Mouse (Mus musculus) neural tube, embryonic 11.5 days (tissue): ENCODE measurements around the gene Pank1. TPM values are rescaled to one million over a fixed set of nuclear protein-coding genes. Genes with fewer than 3 reads are reported as not detected.

Experiments used
- ATAC-seq: fragments of 200-750 bp; cut with Nextera tagmentation; 2 replicates; pipeline ENCODE4 v1.8.0; 2017; ENCODE audit warnings: moderate number of reproducible peaks, mild to moderate bottlenecking, moderate TSS enrichment, moderate library complexity; ENCODE audit not compliant: insufficient read depth, low FRiP score, low TSS enrichment
- DNase-seq: peaks from one replicate; pipeline ENCODE4 v3.0.0-alpha.2; 2015; ENCODE audit warnings: low spot score
- H3K27ac ChIP-seq: fragments of 300-500 bp; sonication (generic); 2 replicates; pipeline ENCODE4 v1.5.1; 2014; ENCODE audit warnings: low read depth, mild to moderate bottlenecking, low read length
- H3K27me3 ChIP-seq: fragments of 300-500 bp; sonication (generic); 2 replicates; pipeline ENCODE4 v1.6.1; 2014; ENCODE audit warnings: mild to moderate bottlenecking, low read length, mixed read lengths; ENCODE audit not compliant: control insufficient read depth, insufficient read depth
- H3K36me3 ChIP-seq: fragments of 300-500 bp; sonication (generic); 2 replicates; pipeline ENCODE4 v1.6.1; 2014; ENCODE audit warnings: mild to moderate bottlenecking, low read length, moderate library complexity, mixed read lengths; ENCODE audit not compliant: control insufficient read depth, insufficient read depth
- H3K4me1 ChIP-seq: fragments of 300-500 bp; sonication (generic); 2 replicates; pipeline ENCODE4 v1.6.1; 2014; ENCODE audit warnings: low read length, mixed read lengths; ENCODE audit not compliant: control insufficient read depth, insufficient read depth
- H3K4me2 ChIP-seq: fragments of 300-500 bp; sonication (generic); 2 replicates; pipeline ENCODE4 v1.6.1; 2014; ENCODE audit warnings: low read depth, mild to moderate bottlenecking, moderate library complexity
- H3K4me3 ChIP-seq: fragments of 300-500 bp; sonication (generic); 2 replicates; pipeline ENCODE4 v1.5.1; 2014; ENCODE audit warnings: low read depth, low read length
- H3K9ac ChIP-seq: fragments of 300-500 bp; sonication (generic); 2 replicates; pipeline ENCODE4 v1.6.1; 2014; ENCODE audit warnings: mild to moderate bottlenecking, low read length
- H3K9me3 ChIP-seq: fragments of 300-500 bp; sonication (generic); 2 replicates; pipeline ENCODE4 v1.6.1; 2016; ENCODE audit warnings: low read length; ENCODE audit not compliant: control insufficient read depth
- WGBS: fragments of 180-500 bp; shearing (Covaris S2); extraction: QIAGEN DNeasy Blood & Tissue Kit; methylation state at CpG from one replicate; pipeline ENCODE4 v1.1.7; 2014; 5-methylcytosine and 5-hydroxymethylcytosine counted together
- polyA plus RNA-seq: library from polyadenylated mRNA; unstranded; fragments of >200 nt; fragmentation: Nextera tagmentation; extraction: Ambion mirVana; gene quantifications from 2 replicates; pipeline ENCODE4 v1.2.1, GENCODE M21; 2014

The Pank1 gene
- polyA plus RNA-seq, 1 experiment from 2014 or later: 9.4 TPM

DNA sequence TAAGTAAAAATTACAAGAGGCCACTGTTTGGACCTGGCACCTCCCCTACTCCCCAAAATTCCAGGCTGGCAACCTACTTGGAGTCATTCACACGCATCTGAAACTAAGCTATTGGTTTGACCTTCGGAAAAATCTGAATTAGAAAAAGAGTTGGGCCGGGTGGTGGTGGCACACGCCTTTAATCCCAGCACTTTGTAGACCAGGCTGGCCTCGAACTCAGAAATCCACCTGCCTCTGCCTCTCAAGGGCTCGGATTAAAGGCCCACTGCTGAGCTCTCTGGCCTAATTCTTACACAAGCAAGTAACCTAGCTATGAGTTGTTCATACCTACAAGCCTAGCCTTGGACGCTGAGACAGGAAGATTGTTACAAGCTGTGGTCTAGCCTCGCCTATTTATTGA lies 33.9 kb downstream of the Pank1 start:
- Histone ChIP-seq H3K4me3 (no peak overlapping the region), H3K4me1 (no peaks in the 10 kb centered on the region), H3K9me3 (no peaks in the 10 kb centered on the region), H3K27ac (no peak overlapping the region), H3K4me2 (no peak overlapping the region), H3K9ac (no peak overlapping the region), H3K27me3 (no peaks in the 10 kb centered on the region), H3K36me3 (no peaks in the 10 kb centered on the region)
- DNase-seq: peak; percentile 70
- 91% methylated on average over 7 of the region's 8 CpGs for WGBS
- ATAC-seq: no peak

DNA sequence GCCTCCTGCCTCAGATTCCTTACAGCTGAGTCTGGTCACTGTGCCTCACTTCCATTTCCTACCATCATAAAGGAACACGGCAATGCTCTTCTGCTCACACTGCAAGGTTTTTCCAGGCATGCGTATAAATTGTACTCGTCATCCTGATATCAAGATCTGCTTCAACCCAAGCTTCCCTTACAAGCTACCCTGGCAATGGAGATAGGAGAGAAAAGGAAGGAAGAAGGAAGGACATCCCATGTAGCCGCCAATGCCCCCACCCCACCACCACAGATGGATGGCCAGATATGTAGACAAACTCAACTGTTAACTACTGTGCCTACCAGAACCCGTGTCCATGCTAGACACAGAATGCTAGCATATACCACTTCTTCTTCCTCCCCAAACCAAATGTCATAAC lies 34.5 kb downstream of the Pank1 start:
- Histone ChIP-seq H3K4me3 (no peak overlapping the region), H3K4me2 (no peak overlapping the region), H3K4me1 (no peaks in the 10 kb centered on the region), H3K9ac (no peak overlapping the region), H3K27ac (no peak overlapping the region), H3K27me3 (no peaks in the 10 kb centered on the region), H3K36me3 (no peaks in the 10 kb centered on the region), H3K9me3 (no peaks in the 10 kb centered on the region)
- DNase-seq (no peak), ATAC-seq (no peak)
- 90% methylated on average over 5 of the region's 5 CpGs for WGBS

DNA sequence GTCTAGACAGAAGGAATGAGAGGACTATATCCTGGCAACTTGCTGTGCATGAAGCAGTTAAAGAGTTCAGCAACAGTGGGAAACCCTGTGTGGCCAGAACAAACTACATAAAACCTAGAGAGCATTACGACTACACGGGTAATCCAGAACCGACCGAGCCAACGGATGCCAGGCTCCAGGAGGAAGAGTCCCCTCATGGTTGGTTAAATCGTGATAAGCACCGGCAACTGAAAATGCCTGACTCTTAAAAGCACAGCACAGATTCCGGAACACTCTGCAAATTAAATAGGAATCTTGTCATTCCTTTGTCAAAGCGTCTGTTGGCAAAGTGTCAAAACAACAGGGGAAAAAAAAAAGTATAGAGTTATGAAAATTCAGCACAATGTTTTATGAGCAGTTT lies 35.2 kb downstream of the Pank1 start:
- Histone ChIP-seq H3K4me2 (no peak overlapping the region), H3K9me3 (no peaks in the 10 kb centered on the region), H3K27ac (no peak overlapping the region), H3K36me3 (no peaks in the 10 kb centered on the region), H3K27me3 (no peaks in the 10 kb centered on the region), H3K4me1 (no peaks in the 10 kb centered on the region), H3K9ac (no peak overlapping the region), H3K4me3 (no peak overlapping the region)
- no peak for ATAC-seq
- 84% methylated on average over 9 of the region's 9 CpGs for WGBS
- no peak for DNase-seq

DNA sequence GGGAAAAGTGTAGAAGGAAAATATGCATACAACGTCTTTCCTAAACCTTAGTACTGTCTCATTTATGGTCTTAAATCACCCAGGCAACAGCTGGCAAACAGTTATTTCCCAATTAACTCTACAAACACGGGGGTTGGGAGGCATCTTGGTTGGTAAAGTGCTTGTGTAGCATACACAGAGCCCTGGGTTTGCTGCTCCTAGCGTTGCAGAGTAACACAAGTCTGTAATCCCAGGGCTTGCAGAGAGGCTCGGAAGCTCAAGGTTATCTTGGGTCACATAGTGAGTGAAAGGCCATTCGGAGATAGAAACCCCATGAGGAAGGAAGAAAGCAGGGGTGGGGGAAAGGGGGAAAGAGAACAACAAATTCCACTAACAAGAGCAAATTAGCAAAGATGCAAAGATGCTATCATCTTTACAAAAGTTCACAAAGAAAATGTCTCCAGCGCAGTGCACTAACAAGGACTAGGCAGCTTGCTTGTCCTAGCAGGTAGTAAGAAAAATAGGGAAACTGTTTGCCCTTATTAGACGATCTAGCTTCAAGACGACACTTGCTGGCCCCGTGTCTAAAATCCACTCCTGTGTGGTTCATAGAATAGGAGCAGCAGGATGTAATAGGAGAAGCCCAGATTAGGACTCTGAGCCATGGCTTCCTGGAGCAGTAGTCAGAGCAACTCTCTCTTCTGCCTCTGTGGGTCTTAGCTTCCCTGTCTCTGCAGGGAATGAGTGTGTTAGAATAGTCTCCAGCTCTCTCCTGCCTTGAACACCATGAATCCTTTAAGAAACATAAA lies 37.3 kb downstream of the Pank1 start:
- no peak overlapping the region for H3K4me2 ChIP-seq
- no peak overlapping the region for H3K9ac ChIP-seq
- H3K36me3 ChIP-seq: no peaks in the 10 kb centered on the region
- H3K4me1 ChIP-seq: no peaks in the 10 kb centered on the region
- no peaks in the 10 kb centered on the region for H3K27me3 ChIP-seq
- WGBS: 64% methylated on average over 9 of the region's 9 CpGs
- H3K4me3 ChIP-seq: no peak overlapping the region
- ATAC-seq (no peak), DNase-seq (no peak)
- no peaks in the 10 kb centered on the region for H3K9me3 ChIP-seq
- no peak overlapping the region for H3K27ac ChIP-seq

DNA sequence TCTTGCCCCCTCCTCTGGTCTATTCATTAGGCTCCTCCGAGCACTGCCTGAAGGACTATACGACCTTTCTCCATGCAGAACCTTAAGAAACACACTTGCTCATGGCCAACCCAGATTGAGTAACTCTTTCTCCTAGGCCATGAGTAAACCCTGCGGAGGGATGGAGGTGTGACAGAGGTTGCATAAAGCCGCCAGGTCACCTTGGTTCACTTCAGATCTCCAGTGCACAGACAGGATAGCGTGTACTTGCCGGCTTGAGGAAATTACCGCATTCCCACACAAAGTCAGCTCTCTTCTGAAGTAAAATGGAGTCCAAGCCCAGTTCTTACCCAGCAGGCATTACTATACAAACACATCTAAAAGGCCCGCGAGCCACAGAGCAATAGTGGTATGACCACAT lies 40.6 kb downstream of the Pank1 start:
- 96% methylated on average over 9 of the region's 9 CpGs for WGBS
- Histone ChIP-seq H3K4me1 (no peaks in the 10 kb centered on the region), H3K4me3 (no peak overlapping the region), H3K36me3 (no peaks in the 10 kb centered on the region), H3K4me2 (no peak overlapping the region), H3K9ac (no peak overlapping the region), H3K27me3 (no peaks in the 10 kb centered on the region), H3K27ac (no peak overlapping the region), H3K9me3 (no peaks in the 10 kb centered on the region)
- no peak for ATAC-seq
- no peak for DNase-seq

DNA sequence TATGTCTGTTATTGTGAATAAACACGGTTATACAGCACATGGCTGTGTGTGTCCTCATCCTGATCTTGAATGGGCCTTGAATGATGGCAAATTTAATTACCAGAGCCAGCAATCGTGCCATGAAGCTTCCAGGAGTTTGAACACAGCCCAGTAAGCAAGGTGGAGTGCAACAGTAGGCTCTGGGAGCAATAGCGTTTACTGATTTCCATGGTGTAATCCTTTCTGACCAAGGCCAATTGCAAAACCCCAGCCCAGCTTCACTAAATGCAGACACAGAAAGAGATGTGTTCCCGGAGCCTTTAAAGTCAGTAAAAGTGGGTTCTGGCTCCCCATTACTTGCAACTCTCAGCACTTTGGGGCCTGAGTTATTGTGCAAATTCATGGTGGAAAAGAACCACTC lies 47.6 kb downstream of the Pank1 start:
- no peak overlapping the region for H3K4me2 ChIP-seq
- WGBS: 93% methylated on average over 4 of the region's 4 CpGs
- H3K36me3 ChIP-seq: no peaks in the 10 kb centered on the region
- no peak overlapping the region for H3K4me3 ChIP-seq
- H3K9ac ChIP-seq: no peak overlapping the region
- no peaks in the 10 kb centered on the region; the same call in 1 of the 2 replicates for H3K9me3 ChIP-seq
- H3K27me3 ChIP-seq: no peaks in the 10 kb centered on the region
- H3K27ac ChIP-seq: no peak overlapping the region
- no peaks in the 10 kb centered on the region for H3K4me1 ChIP-seq
- ATAC-seq: no peak
- no peak for DNase-seq

DNA sequence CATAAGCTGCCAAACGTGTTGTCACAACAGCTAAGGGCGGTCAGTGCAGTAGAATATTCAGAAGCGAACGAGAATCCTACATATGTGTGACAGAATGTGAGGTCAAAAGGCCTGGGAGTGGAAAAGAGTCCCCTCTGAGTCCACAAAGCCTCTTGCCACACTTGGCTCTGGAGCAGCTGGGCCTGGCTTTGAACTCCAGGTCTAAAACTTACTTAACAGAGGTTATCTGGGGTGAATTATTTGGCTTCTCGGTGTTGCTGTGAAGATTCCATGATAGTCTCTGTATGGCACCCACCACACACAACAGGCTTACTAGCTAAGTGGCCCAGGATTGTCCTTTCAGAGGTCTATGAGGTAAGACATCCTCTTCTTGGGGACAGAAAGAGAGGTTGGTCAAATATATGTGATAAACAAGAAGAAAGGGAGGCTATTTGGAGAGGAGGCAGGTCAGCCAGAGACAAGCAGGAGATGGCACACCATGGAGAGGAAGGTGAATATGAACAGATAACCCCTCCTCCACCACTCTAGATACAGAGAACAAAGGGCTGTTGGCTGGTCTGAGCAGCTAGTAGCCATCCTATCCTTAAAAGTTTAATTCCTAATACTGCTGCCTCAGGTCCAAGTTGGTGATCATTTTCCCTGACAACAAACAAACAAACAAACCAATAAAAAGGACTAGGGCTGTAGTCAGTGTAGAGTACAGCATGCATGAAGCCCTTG lies 51.2 kb downstream of the Pank1 start:
- 90% methylated on average over 5 of the region's 5 CpGs for WGBS
- H3K27ac ChIP-seq: no peak overlapping the region

DNA sequence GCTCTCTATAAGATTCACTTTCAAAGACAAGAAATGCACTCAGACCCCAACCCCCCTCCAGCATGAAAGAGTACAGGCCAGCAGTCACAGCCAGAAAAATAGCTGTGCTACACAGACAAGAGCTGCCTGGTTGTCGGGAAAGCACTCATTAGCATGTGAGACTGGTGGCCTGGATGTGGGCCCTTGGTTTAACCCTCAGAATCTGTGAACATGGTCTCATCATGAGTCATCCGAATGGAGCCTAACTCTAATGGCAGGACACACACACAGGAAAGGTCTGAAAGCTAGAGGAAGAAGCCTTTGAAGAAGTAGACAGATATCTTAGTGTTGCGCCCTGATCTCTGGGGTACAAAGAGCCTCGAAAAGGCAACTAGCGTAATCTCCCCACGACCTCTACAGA lies 51.8 kb downstream of the Pank1 start:
- no peaks in the 10 kb centered on the region for H3K27me3 ChIP-seq
- no peak overlapping the region for H3K4me2 ChIP-seq
- H3K36me3 ChIP-seq: no peaks in the 10 kb centered on the region
- H3K9ac ChIP-seq: no peak overlapping the region
- H3K9me3 ChIP-seq: no peaks in the 10 kb centered on the region; the same call in 1 of the 2 replicates
- DNase-seq: no peak
- ATAC-seq: no peak
- H3K27ac ChIP-seq: no peak overlapping the region
- H3K4me1 ChIP-seq: no peaks in the 10 kb centered on the region
- WGBS: 96% methylated on average over 6 of the region's 6 CpGs
- H3K4me3 ChIP-seq: no peak overlapping the region

More for the DNA sequence above, 51.2 kb downstream of the Pank1 start:
- H3K4me1 ChIP-seq: no peaks in the 10 kb centered on the region
- no peaks in the 10 kb centered on the region for H3K36me3 ChIP-seq
- ATAC-seq (no peak), DNase-seq (no peak)
- no peak overlapping the region for H3K9ac ChIP-seq
- no peaks in the 10 kb centered on the region; the same call in 1 of the 2 replicates for H3K9me3 ChIP-seq
- H3K4me2 ChIP-seq: no peak overlapping the region
- H3K27me3 ChIP-seq: no peaks in the 10 kb centered on the region
- H3K4me3 ChIP-seq: no peak overlapping the region
